Mouse (Mus musculus): ENCODE results near the gene Fam117a. TPM values are rescaled to one million over a fixed set of nuclear protein-coding genes. Genes with fewer than 3 reads are reported as not detected.

The Fam117a gene
- total RNA-seq, 2 experiments from 2014 or later: 2.5 to 3.8 TPM

DNA sequence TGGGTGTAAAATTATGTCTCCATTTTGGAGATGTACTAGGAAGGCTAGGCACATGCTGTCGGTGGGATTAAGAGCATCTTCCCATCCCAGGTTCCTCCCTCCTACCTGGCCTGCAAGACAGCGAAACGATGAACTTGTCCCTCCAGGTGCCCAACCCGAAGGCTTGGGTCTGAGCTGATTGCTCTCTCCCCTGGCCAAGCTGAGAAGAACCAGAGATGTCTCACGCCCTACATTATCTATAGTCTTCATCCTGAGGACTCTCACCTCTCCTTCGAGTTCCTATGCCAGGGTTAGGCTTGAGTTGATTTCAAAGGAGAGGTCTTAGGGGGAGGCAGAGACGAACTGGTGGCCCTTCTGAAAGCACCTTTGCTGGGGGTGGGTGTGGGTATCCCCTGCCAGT is 19.2 kb downstream of the Fam117a start:
- intact Hi-C loops (cut with DNase I): no loop called here
- DNase-seq (ENCODE audit: low spot score in 2 of 2): no peak

DNA sequence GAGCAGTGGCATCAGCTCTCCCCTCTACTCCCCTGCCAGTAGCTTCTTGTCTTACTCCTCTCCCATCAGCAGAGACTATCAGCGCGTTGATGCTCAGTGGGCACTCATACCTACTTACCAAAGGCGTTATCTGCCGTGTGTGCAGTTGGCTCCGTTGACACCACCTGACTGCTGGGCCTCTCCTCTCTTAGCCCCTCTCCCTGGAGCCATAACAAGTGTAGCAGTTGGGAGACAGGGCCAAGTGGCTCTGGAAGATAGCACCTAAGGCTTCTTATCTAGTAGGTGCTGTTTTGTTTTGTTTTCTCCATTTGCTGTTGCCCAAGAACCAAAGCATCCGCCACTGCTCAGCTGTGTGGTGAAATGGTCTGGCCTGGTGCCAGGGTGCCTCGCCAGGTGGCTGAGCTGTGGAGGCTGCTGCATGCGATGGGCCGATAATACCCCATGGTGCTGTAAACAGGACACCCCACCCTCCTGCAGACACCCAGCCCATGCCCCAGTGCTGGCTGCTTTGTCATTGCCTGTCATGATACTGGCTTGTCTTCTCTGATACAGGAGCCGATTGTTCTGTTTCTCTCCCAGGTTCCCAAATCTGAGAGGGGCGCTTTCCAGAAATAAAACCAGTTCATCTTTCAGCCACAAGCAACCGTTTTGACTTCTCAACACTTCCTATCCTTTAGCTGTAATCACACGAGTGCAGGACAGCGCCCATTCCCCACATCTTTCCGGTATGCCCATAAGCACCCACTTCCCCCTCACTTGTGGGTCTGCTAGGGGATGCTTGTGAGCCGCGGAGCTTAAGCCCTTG is 19.9 kb downstream of the Fam117a start:
- intact Hi-C loops (cut with DNase I): no loop called here
- no peak for DNase-seq (ENCODE audit: low spot score in 2 of 2)

DNA sequence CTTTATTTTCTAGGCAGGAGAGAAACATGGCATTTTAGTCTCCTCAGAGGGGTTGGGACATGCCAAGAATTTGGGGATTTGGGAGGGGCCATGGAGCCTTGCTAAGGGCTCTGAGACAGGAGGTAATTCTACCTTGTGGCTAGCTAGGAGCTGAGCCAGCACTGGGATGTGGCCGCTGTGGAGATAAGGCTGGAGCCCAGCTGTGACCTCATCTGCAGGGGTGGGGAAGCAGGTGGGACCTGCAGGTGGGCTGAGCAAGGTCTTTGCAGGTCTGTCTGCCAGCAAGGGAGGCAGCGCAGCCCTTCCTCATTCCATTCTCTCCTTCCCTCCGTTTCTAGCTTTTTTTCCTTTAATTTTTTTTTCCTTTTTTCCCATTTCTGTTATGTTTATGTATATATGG is 21.4 kb downstream of the Fam117a start:
- intact Hi-C loops (cut with DNase I): no loop called here

DNA sequence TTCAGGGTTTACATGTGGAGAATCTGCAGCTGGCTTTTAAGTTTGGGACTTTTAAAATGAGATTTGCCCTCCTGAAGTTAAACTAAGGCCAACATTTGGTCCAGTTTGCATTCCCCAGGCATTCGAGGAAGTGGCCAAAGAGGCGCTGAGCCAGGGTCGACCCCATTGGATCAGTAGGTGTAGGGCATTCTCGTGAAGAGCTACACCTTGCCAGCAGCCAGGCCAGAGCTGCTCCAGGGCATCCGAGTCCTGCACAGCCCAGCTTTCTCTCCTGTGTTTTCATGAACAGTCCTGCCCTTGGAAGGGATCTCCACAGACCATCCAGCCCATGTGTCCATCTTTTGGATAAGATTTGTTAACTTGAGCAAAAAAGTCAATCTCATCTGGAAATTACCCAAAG is 27.6 kb downstream of the Fam117a start:
- no peak for DNase-seq (ENCODE audit: low spot score in 2 of 2)
- intact Hi-C loops (cut with DNase I): no loop called here

More for the DNA sequence above, 21.4 kb downstream of the Fam117a start:
- no peak for DNase-seq (ENCODE audit: low spot score in 2 of 2)

DNA sequence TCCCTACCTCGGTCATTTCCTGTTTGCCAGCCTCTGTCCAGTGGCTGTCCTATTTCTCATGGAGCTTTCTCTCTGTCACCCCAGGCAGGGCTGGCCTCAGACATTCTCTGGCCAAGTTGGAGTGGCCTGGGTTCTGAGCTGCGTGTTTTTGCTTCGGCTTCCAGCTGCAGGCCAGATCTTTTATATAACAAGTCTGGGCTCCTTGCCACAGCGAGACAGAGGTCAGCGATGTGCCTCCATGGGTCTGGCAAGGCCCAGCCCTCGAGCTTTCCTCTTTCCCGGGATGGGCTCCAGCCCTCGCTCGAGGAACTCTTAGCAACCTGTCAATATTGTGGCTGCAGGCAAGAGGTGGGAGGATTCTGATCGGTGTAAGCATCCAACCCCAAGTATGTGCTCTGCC is 28.8 kb downstream of the Fam117a start:
- intact Hi-C loops (cut with DNase I): no loop called here
- peak; percentile 49 to 73 for DNase-seq (ENCODE audit: low spot score in 2 of 2)

DNA sequence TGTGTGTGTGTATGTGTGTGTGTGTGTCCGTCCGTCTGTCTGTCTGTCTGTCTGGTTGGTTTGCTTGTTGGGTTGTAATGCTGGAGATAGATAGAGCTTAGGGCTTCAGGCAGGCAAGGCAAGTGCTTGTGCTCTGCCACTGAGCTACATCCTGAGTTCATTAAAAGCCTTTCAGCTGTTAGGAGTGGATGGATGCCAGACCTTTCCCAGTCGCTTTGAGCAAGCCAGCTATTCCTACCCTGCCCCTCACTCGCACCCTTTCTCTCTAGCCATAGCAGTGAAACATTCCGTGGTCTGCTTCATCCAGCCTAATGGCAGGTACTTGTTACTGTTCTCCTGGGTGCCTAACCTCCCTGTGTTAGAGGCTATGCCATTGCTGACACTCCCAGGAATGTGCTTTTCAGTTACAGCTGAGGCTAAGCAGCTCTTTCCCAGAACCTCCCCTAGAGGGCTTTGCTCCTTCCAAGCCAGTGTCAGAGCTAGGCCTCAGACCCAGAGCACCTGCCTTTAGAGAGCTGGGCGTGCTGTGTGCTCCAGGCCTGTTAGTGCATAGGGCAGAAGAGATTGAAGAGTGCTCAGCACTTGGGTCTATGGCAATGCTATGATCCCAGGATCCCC is 29.6 kb downstream of the Fam117a start:
- no peak for DNase-seq (ENCODE audit: low spot score in 2 of 2)
- intact Hi-C loops (cut with DNase I): no loop called here

DNA sequence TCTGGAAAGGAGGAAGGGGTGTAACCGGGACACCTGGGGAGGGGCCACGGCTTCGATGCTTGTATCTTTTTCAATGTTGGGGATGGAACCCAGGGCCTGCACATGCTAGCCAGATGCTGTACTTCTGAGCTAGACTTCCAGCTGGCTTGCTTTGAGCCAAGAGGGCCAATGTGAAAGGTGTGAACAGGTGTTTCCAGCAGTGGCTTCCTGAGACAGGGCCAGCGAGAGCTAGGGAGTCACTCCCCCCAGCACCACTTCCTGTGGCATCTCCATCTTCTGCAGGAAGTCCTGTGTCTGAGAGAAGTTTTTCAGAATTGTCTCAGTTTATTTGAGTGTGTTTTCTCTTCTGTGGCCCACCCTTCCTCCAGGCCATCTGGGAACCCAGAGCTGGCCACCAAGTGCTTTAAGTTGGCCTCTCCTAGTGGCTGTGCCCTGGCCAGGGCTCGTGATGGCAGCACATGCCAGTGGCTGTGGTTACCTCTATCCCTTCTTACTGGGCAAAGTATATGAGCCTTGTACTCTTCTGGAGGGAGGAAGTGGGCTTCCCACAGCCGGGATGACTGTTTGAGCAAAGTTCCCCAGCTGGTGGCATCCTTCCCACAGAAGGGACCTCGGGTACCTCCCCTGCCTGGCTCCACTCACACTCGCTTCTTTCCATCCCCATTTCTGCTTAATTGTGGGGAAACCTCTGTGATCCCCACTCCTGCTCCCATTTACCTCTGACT is 30.4 kb downstream of the Fam117a start:
- no peak for DNase-seq (ENCODE audit: low spot score in 2 of 2)
- intact Hi-C loops (cut with DNase I): no loop called here

DNA sequence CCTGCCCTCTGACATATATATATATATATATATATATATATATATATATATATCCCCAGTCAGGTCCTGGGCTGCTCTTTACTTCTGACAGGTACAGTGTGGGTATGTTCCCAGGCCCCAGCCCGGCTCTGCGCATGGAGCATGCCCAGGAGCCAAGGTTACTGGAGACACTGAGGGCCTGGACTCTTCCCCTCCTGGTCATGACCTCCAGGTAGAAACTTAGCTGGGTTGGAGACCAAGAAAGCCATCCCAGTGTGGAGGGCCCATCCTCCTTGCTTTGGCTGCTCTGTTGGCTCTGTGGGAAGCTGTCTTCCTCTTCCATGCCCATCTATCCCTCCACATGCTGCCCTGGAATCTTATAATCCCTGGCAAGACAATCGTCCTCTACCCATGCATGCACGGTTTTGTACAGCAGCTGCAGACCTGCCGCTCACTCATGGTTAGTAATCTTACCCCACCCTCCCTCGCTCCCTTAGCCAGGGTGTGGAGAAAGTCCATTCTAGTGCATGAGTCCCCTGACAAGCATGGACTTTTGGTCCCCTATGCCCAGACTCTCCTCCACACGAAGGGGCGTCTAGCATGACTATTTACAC is 31.5 kb downstream of the Fam117a start:
- DNase-seq (ENCODE audit: low spot score in 2 of 2): no peak
- intact Hi-C loops (cut with DNase I): no loop called here

DNA sequence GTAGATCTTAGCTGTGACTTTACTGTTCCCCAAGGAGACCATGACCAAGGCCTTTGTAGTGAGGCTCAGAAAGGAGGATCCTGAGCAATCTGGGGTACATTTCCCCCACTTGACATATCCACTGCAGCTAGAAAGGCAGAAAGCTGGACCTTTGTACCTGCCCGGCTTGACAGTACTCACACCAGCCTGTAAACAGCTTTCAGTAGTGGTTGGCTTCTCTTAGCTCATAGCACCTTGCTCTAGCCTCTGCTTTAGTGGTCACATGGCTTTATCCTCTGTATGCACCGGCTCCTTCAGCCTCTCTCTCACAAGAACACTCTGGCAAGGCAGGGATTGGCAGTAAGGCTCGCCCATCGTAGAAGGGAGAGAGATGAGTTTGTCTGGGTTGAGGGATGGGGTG is 32.1 kb downstream of the Fam117a start:
- intact Hi-C loops (cut with DNase I): no loop called here
- DNase-seq (ENCODE audit: low spot score in 2 of 2): no peak

DNA sequence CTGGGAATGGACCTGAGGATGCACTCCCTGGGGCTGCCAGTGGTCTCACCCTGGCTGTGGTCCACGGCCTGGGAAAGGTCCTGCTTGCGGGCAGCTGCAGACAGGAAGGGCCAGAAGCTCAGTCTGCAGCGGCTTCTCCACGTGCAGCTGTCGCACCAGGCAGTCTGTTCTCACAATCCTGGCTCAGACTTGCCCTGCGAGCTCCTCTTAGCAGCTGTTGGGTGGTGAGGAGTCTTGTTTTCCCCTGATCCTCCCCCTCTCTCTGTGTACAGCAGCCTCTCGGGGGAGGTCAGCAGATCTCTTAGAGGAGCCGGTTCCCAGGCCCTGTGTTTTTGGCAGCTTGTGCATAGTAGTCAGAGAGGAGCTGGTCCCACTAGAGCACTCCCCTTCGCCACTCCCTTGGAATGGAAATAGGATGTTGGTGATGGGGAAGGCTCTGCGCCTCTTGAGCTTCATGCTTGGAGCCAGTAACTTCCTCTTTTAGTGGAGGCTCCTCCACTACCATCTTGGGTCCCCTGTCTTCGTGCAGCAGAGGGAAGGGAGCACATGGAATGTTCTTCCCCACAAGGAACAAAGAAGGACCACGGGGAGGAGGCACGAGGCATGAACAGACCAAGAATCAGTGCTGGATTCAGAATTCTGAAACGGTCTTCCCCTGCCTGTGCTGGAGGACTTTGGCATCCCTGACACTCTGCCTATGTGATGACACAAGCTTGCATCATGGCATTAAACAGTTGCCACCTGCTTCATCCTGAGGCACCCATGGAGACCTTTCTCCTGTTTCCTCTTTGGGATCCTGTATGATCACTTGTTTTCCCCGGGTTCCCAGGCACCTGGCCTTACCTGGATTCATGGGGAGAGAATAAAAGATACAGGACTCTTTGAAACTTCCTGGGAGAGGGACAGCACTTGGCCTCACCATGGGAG is 33.4 kb downstream of the Fam117a start:
- DNase-seq (ENCODE audit: low spot score in 2 of 2): peak; percentile 16 to 35
- intact Hi-C loops (cut with DNase I): loop anchor here (10.0 kb wide), 1 partner anchor 255 kb away; no protein-coding TSS in a partner anchor

DNA sequence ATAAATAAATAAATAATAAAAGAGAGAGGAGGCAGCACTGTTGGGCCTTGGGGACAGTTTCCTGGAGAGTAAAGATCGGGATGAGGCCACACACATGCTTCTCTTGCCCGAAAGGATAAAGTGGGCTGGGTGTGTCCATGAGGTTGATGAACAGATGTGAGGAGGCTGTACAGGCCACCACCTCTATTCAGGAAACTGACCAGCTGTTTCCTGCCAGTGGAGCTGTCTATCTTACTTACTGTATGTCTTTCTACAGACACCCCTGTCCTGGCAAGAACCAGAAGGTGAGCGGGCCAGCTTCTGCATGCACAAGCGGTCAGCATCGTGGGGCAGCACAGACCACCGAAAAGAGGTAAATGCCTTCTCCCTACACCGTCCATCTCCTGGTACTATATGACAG is 34.4 kb downstream of the Fam117a start:
- intact Hi-C loops (cut with DNase I): loop anchor here (10.0 kb wide), 1 partner anchor 256 kb away; no protein-coding TSS in a partner anchor
- no peak for DNase-seq (ENCODE audit: low spot score in 2 of 2)

DNA sequence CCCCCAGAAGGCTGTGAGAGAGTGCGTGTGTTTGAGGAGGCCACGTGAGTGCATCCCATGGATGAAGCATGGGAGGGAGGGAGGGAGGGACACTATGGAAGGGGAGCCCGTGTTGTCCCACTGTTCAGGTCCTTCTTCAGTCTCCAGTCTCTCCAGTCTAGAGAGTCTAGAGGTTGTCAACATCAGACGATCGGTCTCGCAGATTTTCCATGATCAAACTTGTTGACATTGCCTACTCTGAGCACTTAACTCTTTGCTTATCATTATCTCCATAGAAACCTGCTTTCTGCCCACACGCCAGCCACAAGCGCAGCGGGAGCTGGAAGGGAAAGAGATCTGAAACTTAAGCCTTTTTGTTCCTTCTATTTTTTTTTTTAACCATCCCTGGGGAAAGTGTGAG is 42.1 kb downstream of the Fam117a start:
- no peak for DNase-seq (ENCODE audit: low spot score in 2 of 2)
- intact Hi-C loops (cut with DNase I): loop anchor here (10.0 kb wide), 1 partner anchor 264 kb away; no protein-coding TSS in a partner anchor

DNA sequence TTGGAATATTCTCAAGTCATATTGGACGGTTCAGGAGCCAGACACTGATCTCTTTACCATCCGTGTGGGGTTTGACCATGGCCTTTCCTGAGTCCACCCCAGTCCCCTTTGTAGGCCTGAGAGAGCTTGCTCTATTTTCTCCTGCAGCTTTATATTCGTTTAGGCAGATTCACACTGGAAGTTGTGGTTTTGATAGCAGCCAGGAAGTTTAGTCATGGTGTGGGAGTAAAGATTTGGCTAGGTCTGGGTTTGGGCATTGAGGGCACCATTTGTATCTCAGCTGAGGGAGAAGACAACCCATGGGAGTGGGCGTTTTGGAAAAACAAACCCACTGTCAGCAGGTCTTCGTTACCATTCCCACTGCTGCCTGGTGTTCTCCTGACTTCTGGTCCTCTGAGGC is 42.7 kb downstream of the Fam117a start:
- DNase-seq (ENCODE audit: low spot score in 2 of 2): no peak
- intact Hi-C loops (cut with DNase I): loop anchor here (10.0 kb wide), 1 partner anchor 265 kb away; no protein-coding TSS in a partner anchor

DNA sequence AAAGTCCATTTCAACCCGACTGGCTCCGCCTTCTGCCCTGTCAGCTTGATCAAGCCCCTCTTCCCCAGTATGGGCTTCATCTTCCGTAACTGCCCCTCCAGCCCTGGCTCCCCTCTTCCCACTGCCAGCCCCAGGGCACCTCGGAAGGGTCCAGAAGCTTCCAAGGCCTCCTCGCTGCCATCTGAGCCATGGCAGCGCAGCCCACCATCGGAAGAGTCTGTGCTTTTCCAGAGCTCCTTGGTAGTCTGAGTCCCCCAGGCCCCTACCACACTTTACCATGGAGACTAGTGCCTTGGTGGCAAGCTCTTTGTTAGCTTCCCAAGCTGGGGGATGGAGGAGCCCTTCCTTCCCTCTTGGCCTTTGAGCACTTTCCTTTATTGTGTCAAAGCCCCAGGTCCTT is 43.9 kb downstream of the Fam117a start:
- intact Hi-C loops (cut with DNase I): loop anchor here (5.0 to 10.0 kb wide), 2 partner anchors 123 to 274 kb away; no protein-coding TSS in a partner anchor
- no peak for DNase-seq (ENCODE audit: low spot score in 2 of 2)

DNA sequence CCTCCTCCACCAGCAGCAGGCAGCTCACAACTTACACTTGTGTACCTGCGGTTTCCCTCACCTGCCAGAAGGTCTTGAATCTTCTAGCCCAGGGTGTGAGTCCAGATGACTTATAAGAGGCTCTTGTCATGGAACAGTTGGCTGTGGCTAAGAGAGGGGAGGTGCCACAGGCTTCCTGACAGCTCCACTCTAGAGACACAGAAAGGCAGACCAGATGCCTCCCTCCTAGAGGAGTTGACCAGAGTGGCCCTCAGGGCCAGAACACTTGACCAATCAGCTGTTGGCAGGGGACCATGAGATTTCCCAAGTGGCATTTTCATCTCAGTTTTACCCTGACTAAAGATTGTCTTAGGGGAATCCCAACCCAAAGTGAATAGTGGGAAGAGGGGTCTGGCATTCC is 44.3 kb downstream of the Fam117a start:
- intact Hi-C loops (cut with DNase I): loop anchor here (5.0 to 10.0 kb wide), 2 partner anchors 124 to 274 kb away; no protein-coding TSS in a partner anchor
- no peak for DNase-seq (ENCODE audit: low spot score in 2 of 2)

DNA sequence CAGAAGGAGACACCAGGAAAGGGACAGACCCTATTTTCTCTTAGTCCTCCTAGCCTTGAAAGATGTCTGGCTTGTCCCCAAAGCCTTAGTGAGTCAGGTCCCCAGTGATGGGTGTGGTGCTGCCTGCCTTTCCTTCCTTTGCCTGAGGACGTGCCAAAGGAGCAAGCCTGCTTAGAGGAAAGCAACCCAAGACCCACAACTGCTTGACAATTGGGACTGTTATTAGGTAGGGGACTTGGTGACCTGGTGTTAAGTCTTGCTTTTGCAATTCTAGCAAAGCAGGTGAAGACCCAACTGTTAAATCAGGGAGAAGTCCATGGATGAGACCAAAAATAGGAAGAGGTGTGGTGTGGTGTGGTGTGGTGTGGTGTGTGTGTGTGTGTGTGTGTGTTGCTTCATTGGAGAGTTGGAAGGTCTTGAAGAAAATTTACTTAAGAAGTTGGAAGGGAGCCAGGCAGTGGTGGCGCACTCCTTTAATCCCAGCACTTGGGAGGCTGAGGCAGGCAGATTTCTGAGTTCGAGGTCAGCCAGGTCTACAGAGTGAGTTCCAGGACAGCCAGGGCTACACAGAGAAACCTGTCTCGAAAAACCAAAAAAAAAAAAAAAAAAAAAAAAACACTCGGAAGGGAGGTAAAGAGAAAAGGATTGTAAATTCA is 46.6 kb downstream of the Fam117a start:
- DNase-seq (ENCODE audit: low spot score in 2 of 2): no peak
- intact Hi-C loops (cut with DNase I): loop anchor here (5.0 to 10.0 kb wide), 2 partner anchors 126 to 271 kb away; no protein-coding TSS in a partner anchor

DNA sequence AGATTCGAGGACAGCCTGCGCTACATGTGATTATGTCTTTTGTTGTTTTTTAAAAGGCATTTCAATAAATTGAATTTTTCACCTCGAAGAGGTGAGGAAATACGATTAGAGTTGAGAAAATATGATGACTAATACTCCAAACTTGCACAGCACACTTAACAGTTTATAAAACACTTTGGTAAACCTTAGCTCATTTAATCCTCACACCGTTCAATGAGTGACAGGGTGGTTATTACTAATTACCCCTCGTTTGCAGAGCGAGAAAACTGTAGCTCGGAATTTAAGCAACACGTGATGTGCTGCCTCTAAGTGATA is 47.1 kb downstream of the Fam117a start:
- no peak for DNase-seq (ENCODE audit: low spot score in 2 of 2)
- intact Hi-C loops (cut with DNase I): loop anchor here (1.0 to 10.0 kb wide), 4 partner anchors 73 to 271 kb away; partner anchors contain the start of gene Kat7

DNA sequence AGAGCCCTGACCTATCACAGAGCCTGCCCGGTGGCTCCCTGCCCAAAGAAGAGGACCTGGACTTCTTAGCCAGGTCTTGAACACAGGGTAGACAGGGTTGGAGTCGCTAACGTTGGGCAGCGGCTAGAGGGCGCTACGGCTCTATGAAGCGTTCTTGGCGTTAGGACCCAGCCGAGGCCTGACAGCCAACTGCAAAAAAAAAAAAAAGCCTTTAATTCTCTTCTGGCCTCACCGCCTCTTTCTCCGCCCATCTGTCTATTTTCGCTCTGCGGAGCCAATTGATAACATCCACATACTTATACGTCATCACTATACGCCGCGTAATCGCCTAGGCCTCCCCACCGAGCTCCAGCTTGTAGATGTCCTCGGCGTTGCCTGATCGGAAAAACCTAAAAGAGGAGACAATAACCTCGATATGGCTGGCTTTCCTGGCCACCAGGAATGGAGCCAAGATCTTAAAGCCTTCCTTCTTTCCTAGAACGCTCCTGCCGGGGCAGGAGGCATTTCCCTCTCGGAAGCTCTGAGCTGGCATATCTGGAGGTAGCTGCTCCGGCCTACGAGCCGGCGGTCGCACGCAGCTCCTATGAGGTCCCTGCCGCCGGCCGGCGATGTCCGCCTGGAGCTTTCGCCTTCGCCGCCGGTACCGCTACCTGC is 47.6 kb downstream of the Fam117a start, which contains the start of gene Slc35b1:
TSS of gene Slc35b1 (plus strand) at position 374 of the 654 bp plus-strand sequence.
- peak; percentile 98 to 99 for DNase-seq (ENCODE audit: low spot score in 2 of 2)
- intact Hi-C loops (cut with DNase I): loop anchor here (1.0 to 10.0 kb wide), 4 partner anchors 74 to 270 kb away; partner anchors contain the start of gene Kat7

All from left cerebral cortex, postnatal 25 days (tissue).